Mouse (Mus musculus) stomach, embryonic 15.5 days (tissue): Measurements from ENCODE around the gene Ugt1a8. TPM values are rescaled to one million over a fixed set of nuclear protein-coding genes. Genes with fewer than 3 reads are reported as not detected.

Experiments used
- ATAC-seq: fragments of 200-750 bp; cut with Nextera tagmentation; 2 replicates; pipeline ENCODE4 v1.8.0; 2017; ENCODE audit warnings: low read depth, moderate number of reproducible peaks, moderate TSS enrichment; ENCODE audit not compliant: insufficient read depth, low FRiP score
- H3K27ac ChIP-seq: fragments of 300-500 bp; sonication (generic); 2 replicates; pipeline ENCODE4 v1.5.1; 2015; ENCODE audit warnings: mild to moderate bottlenecking, inconsistent platforms
- H3K27me3 ChIP-seq: fragments of 300-500 bp; sonication (generic); replicated peaks from 2 replicates; pipeline ENCODE4 v1.6.1; 2015; ENCODE audit warnings: inconsistent platforms
- H3K36me3 ChIP-seq: fragments of 300-500 bp; sonication (generic); 2 replicates; pipeline ENCODE4 v1.6.1; 2015; ENCODE audit warnings: inconsistent platforms
- H3K4me1 ChIP-seq: fragments of 300-500 bp; sonication (generic); 2 replicates; pipeline ENCODE4 v1.6.1; 2015; ENCODE audit warnings: inconsistent platforms
- H3K4me2 ChIP-seq: fragments of 300-500 bp; sonication (generic); 2 replicates; pipeline ENCODE4 v1.6.1; 2015; ENCODE audit warnings: mild to moderate bottlenecking, inconsistent platforms
- H3K4me3 ChIP-seq: fragments of 300-500 bp; sonication (generic); replicated peaks from 2 replicates; pipeline ENCODE4 v1.5.1; 2015; ENCODE audit warnings: inconsistent platforms
- H3K9ac ChIP-seq: fragments of 300-500 bp; sonication (generic); 2 replicates; pipeline ENCODE4 v1.6.1; 2015; ENCODE audit warnings: inconsistent platforms
- H3K9me3 ChIP-seq: fragments of 300-500 bp; sonication (generic); 2 replicates; pipeline ENCODE4 v1.6.1; 2016; ENCODE audit warnings: inconsistent platforms
- WGBS: fragments of 180-500 bp; shearing (Covaris S2); methylation state at CpG from one replicate; pipeline ENCODE4 v1.1.7; 2015; 5-methylcytosine and 5-hydroxymethylcytosine counted together
- polyA plus RNA-seq: library from polyadenylated mRNA; unstranded; fragments of >200 nt; fragmentation: Nextera tagmentation; extraction: Ambion mirVana; gene quantifications from 2 replicates; pipeline ENCODE4 v1.2.1, GENCODE M21; 2015

Ugt1a8 gene
- polyA plus RNA-seq, 1 experiment from 2014 or later = not detected

DNA sequence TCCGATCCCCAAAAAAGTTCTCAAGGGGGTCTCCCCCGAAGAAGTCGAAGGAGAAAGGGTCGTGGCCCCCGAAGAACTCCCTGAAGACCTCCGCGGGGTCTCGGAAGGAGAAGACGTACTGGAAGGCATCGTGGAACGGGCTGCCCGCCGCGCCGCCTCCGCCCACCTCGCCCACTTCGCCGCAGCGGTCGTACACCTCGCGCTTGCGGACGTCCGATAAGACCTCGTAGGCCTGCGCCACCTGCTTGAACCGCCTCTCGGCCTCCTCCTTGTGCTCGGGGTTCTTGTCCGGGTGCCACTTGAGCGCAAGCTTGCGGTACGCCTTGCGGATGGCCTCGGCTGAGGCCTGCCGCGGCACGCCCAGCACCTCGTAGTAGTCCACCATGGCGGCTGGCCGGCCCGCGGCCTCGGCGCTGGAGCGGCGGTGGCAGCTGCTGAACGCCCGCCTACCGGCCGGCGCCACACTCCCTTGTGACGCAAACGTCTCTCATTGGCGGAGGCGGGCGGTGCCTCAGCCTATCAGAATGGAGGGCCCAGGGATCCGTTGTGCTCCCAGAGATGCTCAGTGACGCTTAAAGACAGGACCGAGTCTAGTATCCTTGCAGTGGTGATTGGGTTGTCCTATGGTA lies 117.8 kb downstream of the Ugt1a8 start, which contains the start of gene Dnajb3:
Gene Dnajb3 (minus strand): TSS at position 489 of the 629 bp plus-strand sequence.
- WGBS = 7% methylated on average over 62 of the region's 62 CpGs
- Histone ChIP-seq H3K9me3 (no peaks in the 10 kb centered on the region), H3K27ac (no peak within 1 kb of the TSS), H3K4me3 (peak within 1 kb of the TSS; percentile 48), H3K9ac (peak within 1 kb of the TSS; percentile 26; the same call in 1 of the 2 replicates), H3K4me1 (peaks cover 5% of the 10 kb centered on the region; the same call in 1 of the 2 replicates), H3K36me3 (no peaks in the 10 kb centered on the region), H3K4me2 (peak within 1 kb of the TSS; percentile 86), H3K27me3 (no peaks in the 10 kb centered on the region)
- ATAC-seq = peak; percentile 93

DNA sequence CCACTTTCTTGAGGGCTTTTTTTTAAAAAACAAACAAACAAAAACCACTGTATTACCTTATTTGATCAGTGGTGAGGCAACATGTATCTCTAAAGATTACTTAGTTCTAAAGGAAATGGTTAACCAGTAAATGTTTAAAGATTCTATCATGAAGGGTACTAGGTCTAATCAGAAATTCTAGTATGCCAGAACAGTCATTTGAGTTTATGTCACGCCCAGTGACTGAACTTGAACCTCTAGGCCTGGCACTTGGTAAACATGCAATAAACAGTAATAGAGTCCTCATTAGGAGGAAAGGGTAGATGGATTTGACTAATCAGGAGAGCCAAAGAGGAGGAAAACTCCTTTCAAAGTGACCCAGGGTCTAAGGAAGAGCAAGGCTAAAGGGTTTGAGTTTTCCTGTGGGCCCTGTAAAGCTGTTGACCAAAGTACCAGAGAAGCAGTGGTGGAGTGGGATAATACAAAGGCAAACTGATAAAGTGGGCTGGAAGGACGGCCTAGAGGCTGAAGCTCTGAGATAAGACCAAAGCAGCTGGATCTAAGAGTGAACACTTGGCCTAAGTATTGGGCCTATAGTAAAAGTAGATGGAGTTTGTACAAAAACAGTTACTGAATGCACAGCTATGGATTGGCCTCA lies 119.3 kb downstream of the Ugt1a8 start:
- no peak overlapping the region for H3K4me3 ChIP-seq
- H3K9me3 ChIP-seq = no peaks in the 10 kb centered on the region
- no peaks in the 10 kb centered on the region for H3K36me3 ChIP-seq
- 67% methylated on average over 2 of the region's 2 CpGs for WGBS
- H3K9ac ChIP-seq = no peak overlapping the region
- peaks cover 5% of the 10 kb centered on the region; the same call in 1 of the 2 replicates for H3K4me1 ChIP-seq
- no peaks in the 10 kb centered on the region for H3K27me3 ChIP-seq
- peak; percentile 72; the same call in 1 of the 2 replicates for ATAC-seq
- no peak overlapping the region for H3K4me2 ChIP-seq
- no peak overlapping the region for H3K27ac ChIP-seq

DNA sequence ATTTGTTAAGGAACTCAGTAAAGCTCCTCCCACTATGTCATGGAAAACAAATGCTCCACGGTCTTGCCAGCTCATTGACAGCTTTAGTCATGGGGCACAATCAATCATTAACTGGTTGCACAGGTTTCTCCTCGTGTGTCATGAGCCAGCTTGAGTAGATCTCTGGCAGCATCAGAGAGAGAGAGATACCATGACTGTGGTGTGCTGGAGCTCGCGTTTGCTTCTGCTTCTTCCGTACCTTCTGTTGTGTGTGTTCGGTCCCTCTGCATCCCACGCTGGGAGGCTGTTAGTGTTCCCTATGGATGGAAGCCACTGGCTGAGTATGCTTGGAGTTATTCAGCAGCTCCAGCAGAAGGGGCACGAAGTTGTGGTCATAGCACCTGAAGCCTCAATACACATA lies 124.2 kb downstream of the Ugt1a8 start, which contains the start of gene Ugt1a1:
Gene Ugt1a1 (plus strand): TSS at position 148 of the 400 bp plus-strand sequence.
- H3K27me3 ChIP-seq = no peaks in the 10 kb centered on the region
- H3K9me3 ChIP-seq = peaks cover 7% of the 10 kb centered on the region; the same call in 1 of the 2 replicates
- no peak within 1 kb of the TSS for H3K4me3 ChIP-seq
- H3K27ac ChIP-seq = no peak within 1 kb of the TSS
- no peak within 1 kb of the TSS for H3K9ac ChIP-seq
- no peaks in the 10 kb centered on the region for H3K4me1 ChIP-seq
- H3K4me2 ChIP-seq = no peak within 1 kb of the TSS
- 63% methylated on average over 8 of the region's 8 CpGs for WGBS
- peak; percentile 19; the same call in 1 of the 2 replicates for ATAC-seq
- no peaks in the 10 kb centered on the region for H3K36me3 ChIP-seq

DNA sequence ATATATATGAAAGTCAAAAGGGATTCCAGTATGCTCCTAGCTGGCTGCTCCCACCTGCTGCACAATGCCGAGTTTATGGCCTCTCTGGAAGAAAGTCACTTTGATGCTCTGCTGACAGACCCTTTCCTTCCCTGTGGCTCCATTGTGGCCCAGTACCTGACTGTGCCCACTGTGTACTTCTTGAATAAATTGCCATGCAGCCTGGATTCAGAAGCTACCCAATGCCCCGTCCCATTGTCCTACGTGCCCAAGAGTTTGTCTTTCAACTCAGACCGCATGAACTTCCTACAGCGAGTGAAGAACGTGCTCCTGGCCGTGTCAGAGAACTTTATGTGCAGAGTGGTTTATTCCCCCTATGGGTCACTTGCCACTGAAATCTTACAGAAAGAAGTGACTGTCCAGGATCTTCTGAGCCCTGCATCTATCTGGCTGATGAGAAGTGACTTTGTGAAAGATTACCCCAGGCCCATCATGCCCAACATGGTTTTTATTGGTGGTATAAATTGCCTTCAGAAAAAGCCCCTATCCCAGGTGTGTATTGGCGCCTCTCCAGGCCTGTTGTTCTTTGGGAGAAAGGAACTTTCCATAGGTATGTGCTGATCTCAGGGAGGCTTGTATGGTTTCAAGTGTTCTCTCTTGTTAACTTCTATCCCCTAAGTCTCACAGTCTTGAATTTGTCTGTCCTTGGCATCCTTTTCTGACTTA lies 124.9 kb downstream of the Ugt1a8 start:
- no peaks in the 10 kb centered on the region for H3K4me1 ChIP-seq
- ATAC-seq = 0 out of 2 replicates have a peak, but pooled peaks have one; percentile 6
- H3K4me3 ChIP-seq = no peak overlapping the region
- no peaks in the 10 kb centered on the region for H3K36me3 ChIP-seq
- no peak overlapping the region for H3K9ac ChIP-seq
- H3K4me2 ChIP-seq = no peak overlapping the region
- no peak overlapping the region for H3K27ac ChIP-seq
- no peaks in the 10 kb centered on the region for H3K27me3 ChIP-seq
- 61% methylated on average over 8 of the region's 8 CpGs for WGBS
- peaks cover 14% of the 10 kb centered on the region for H3K9me3 ChIP-seq

DNA sequence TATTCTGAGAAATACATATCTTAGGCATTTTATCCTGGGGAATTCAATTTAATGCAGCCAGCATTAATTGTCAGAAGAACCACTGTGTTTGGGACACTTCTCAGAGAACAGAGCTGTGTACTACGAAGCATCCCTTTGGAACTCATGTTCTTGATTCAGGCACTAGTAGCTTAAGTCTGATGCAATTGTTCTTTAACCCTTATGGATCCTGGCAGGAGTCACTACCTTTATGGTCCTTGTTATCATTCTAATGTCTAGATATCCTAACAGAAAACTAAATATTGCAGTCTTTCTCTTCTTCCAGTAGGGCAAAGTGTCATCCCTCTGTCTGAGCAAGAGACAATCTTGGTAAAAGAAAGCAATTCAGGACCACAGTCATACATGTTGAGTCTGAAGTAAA lies 125.4 kb downstream of the Ugt1a8 start:
- Histone ChIP-seq H3K9ac (no peak overlapping the region), H3K4me2 (no peak overlapping the region), H3K9me3 (peaks cover 16% of the 10 kb centered on the region), H3K27ac (no peak overlapping the region), H3K4me3 (no peak overlapping the region), H3K4me1 (no peaks in the 10 kb centered on the region), H3K36me3 (no peaks in the 10 kb centered on the region), H3K27me3 (no peaks in the 10 kb centered on the region)
- 76% methylated on average over 1 of the region's 1 CpGs for WGBS
- no peak for ATAC-seq

DNA sequence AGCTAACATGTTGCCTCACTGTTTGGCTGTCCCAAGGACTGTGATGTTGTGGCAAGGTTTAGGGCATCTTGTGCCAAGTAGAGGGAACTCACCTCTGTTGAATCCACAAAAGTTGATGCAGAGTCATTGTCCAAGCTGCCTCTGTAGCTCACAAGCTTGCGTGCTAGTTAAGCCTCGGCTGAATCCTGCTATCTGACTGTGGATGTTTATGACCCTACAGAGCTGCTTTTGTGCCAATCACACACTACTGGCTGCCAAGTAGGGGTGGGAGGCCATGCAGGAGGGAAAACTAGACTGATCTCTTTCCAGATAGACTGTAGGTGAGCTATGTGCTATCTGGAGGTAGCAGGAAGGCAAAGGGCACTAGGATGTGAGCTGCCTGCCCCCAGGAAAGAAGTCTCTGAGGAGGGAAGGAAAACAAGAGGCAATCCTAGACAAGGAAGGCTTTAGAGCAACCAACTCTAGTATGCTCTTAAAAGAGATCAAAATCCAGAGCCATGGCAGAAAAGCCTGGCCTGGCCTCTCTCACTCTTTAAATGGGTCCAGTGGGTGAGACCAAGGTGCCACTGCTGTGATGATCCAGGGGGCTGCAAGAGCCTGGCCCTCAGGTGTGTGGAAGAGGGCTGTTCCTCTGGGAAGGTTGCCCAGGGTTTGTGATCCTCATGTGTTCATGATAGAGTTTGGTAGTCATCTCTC lies 126.3 kb downstream of the Ugt1a8 start:
- Histone ChIP-seq H3K27ac (no peak overlapping the region), H3K4me2 (no peak overlapping the region), H3K36me3 (no peaks in the 10 kb centered on the region), H3K9me3 (peaks cover 16% of the 10 kb centered on the region), H3K27me3 (no peaks in the 10 kb centered on the region), H3K9ac (no peak overlapping the region), H3K4me1 (no peaks in the 10 kb centered on the region), H3K4me3 (no peak overlapping the region)
- ATAC-seq = no peak
- WGBS = 76% methylated on average over 2 of the region's 2 CpGs

DNA sequence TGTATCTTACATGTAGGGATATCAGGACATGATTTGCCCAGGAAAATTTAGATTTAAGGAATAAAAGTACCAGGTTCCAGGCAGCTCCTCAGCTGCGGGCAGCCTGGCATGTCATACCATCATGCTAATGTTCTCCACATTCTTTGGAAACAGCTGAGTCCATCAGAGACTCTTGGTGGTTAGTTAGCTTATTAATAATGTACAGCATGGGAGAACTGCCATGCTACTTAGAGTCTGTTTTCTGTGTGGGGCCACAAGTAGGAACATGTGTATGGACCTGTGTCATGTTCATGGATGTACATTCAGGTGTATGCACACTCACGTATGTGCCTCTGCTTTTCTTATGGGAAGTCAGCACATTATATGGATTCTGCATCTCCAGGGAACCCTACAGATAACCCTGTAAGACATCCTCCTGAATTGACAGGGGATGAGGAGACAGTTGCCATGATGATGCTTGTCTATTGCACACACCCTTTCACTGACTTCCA lies 126.9 kb downstream of the Ugt1a8 start:
- H3K27ac ChIP-seq = no peak overlapping the region
- ATAC-seq = no peak

DNA sequence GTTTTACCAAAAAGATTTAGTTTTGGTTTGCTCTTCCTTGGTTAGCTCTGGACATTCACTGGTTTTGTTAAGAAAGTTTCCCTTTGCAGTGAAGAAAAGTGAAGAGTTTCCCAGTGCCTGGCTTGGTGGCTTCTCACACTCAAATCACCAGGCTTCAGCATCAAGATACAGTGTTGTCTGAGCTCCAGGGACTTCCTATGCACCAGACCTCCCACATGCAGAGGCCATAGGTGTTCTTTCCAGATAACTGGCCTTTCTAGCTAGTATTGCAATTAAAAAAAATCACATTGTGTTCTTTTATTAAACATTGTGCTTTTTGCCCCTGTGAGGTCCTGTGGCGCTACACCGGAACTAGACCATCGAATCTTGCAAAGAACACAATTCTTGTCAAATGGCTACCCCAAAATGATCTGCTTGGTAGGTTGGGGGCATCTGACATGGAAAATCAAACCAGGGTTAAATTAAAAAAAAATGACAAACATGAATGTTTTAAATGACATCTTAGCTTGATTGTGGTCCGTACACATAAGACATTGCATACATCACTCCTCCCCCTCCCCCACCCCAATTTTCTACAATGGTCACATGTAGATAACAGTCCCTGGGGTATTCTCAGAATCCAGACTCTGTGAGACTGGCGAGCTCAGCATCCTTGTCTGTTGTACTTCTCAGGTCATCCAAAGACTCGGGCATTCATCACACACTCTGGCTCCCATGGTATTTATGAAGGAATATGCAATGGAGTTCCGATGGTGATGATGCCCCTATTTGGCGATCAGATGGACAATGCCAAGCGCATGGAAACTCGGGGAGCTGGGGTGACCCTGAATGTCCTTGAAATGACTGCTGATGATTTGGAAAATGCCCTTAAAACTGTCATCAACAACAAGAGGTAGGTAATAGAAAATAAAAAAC lies 128.1 kb downstream of the Ugt1a8 start:
- H3K4me2 ChIP-seq = no peak overlapping the region
- no peaks in the 10 kb centered on the region for H3K36me3 ChIP-seq
- peaks cover 16% of the 10 kb centered on the region for H3K9me3 ChIP-seq
- no peak overlapping the region for H3K9ac ChIP-seq
- H3K4me3 ChIP-seq = no peak overlapping the region
- ATAC-seq = no peak
- no peaks in the 10 kb centered on the region for H3K27me3 ChIP-seq
- no peak overlapping the region for H3K27ac ChIP-seq
- no peaks in the 10 kb centered on the region for H3K4me1 ChIP-seq
- WGBS = 70% methylated on average over 10 of the region's 10 CpGs

More for the DNA sequence above, 126.9 kb downstream of the Ugt1a8 start:
- Histone ChIP-seq H3K9me3 (peaks cover 16% of the 10 kb centered on the region), H3K4me2 (no peak overlapping the region), H3K36me3 (no peaks in the 10 kb centered on the region), H3K4me1 (no peaks in the 10 kb centered on the region), H3K9ac (no peak overlapping the region), H3K27me3 (no peaks in the 10 kb centered on the region), H3K4me3 (no peak overlapping the region)
- 74% methylated on average over 2 of the region's 2 CpGs for WGBS

DNA sequence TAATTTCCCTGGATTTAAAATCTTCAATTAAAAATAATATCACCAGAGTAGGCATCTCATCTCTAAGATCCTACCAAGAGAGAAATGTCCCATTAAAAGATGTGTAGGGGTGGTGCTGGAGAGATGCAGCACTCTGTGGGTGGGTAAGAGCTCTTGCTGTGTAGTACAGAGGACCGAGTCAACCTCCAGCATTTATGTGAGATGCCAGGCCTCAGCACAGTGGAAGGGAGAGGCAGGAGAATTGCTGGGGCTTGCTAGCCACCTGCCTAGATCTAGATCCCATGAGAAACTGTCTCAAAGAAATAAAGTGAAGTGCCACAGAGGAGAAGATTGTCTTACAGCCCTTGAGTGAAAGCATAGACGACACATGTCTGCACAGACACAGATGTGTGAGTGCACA lies 128.9 kb downstream of the Ugt1a8 start:
- H3K36me3 ChIP-seq = no peaks in the 10 kb centered on the region
- no peak overlapping the region for H3K27ac ChIP-seq
- H3K9me3 ChIP-seq = peaks cover 16% of the 10 kb centered on the region
- no peaks in the 10 kb centered on the region for H3K27me3 ChIP-seq
- H3K4me2 ChIP-seq = no peak overlapping the region
- H3K9ac ChIP-seq = no peak overlapping the region
- no peak for ATAC-seq
- H3K4me1 ChIP-seq = no peaks in the 10 kb centered on the region
- 60% methylated on average over 2 of the region's 2 CpGs for WGBS
- H3K4me3 ChIP-seq = no peak overlapping the region

DNA sequence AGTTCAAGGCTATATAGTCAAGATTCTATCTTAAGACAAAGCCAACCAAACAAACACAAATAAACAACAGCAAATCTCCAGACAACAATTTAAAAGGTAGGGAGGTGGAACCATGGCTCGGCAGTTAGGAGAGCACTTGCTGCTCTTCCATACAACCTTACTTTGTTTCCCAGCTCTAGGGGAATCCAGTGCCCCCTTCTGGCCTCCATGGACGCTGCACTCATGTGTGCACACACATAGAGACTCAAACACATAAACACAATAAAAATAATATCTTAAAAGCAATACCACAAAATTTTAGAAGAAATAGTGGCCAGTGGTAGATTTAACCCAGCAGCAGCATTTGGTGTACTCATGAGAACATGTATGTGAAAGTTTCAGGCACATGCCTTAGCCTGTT lies 129.5 kb downstream of the Ugt1a8 start:
- WGBS = 63% methylated on average over 2 of the region's 2 CpGs
- H3K4me2 ChIP-seq = no peak overlapping the region
- peaks cover 16% of the 10 kb centered on the region for H3K9me3 ChIP-seq

DNA sequence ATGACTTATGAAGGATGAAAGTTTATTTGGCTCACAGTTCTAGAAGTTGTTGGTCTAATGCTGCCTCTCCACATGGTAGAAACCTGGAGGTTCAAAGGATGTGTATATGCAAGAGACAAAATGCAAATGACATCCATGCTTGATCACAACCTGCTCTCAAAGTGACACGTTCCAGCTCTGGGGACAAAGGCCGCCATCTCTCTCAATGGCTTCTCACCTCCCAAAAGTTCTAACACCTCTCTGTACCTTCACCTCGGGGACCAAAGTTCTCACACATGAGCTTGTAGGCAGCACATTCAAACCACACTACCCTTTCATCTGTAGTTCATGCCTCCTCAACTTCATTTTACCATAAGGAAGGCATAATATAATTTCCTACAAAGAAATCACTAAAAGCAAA lies 130.0 kb downstream of the Ugt1a8 start:
- Histone ChIP-seq H3K27ac (no peak overlapping the region), H3K27me3 (no peaks in the 10 kb centered on the region), H3K4me2 (no peak overlapping the region), H3K9me3 (peaks cover 16% of the 10 kb centered on the region), H3K4me3 (no peak overlapping the region), H3K9ac (no peak overlapping the region), H3K36me3 (no peaks in the 10 kb centered on the region), H3K4me1 (no peaks in the 10 kb centered on the region)
- no peak for ATAC-seq
- 37% methylated on average over 3 of the region's 3 CpGs for whole genome bisulfite sequencing

More for the DNA sequence above, 129.5 kb downstream of the Ugt1a8 start:
- Histone ChIP-seq H3K27ac (no peak overlapping the region), H3K36me3 (no peaks in the 10 kb centered on the region), H3K9ac (no peak overlapping the region), H3K27me3 (no peaks in the 10 kb centered on the region), H3K4me3 (no peak overlapping the region), H3K4me1 (no peaks in the 10 kb centered on the region)
- ATAC-seq = no peak
